Mouse (Mus musculus): ENCODE data around the gene Fat4. TPM values are rescaled to one million over a fixed set of nuclear protein-coding genes. Genes with fewer than 3 reads are reported as not detected.
A peak's percentile ranks its signal among the peaks of the same experiment; 100 is the strongest.

Gene Fat4
- 10 to 100 TPM; 17.1 to 20.0 TPM for total RNA-seq (2021)

- intact Hi-C loops (cut with DNase I), result loop anchor here (5.0 to 10.0 kb wide), 7 partner anchors 35 to 1238 kb away; no protein-coding TSS in a partner anchor
- DNase-seq, result peak in 1 of 2 experiments; percentile 16
Measured at GRCm38 (mm10) chr3:38886890-38887355, at the start of gene Fat4. Gene Fat4, plus strand, starts transcription at chr3:38886940.

- intact Hi-C loops (cut with DNase I), result no loop called here
- DNase-seq, result no peak
Measured at GRCm38 (mm10) chr3:38839438-38839837, 47.3 kb upstream of the Fat4 start.

GRCm38 (mm10) chr3:38843000-38843538, 43.7 kb upstream of the Fat4 start:
- intact Hi-C loops (cut with DNase I), result no loop called here

GRCm38 (mm10) chr3:38846602-38847382, 39.9 kb upstream of the Fat4 start:
- intact Hi-C loops (cut with DNase I), result no loop called here

More at GRCm38 (mm10) chr3:38843000-38843538, 43.7 kb upstream of the Fat4 start:
- no peak for DNase-seq

GRCm38 (mm10) chr3:38849077-38849476, 37.7 kb upstream of the Fat4 start:
- intact Hi-C loops (cut with DNase I), result loop anchor here (1.0 kb wide), 2 partner anchors 594 to 622 kb away; no protein-coding TSS in a partner anchor
- DNase-seq, result no peak

More at GRCm38 (mm10) chr3:38846602-38847382, 39.9 kb upstream of the Fat4 start:
- DNase-seq, result no peak

GRCm38 (mm10) chr3:38849536-38849935, 37.2 kb upstream of the Fat4 start:
- intact Hi-C loops (cut with DNase I), result loop anchor here (1.0 kb wide), 2 partner anchors 594 to 622 kb away; no protein-coding TSS in a partner anchor
- peak; percentile 67 to 80 for DNase-seq

- no peak for DNase-seq
- intact Hi-C loops (cut with DNase I), result loop anchor here (5.0 to 10.0 kb wide), 2 partner anchors 806 to 1389 kb away; no protein-coding TSS in a partner anchor
Measured at GRCm38 (mm10) chr3:38853650-38854049, 33.1 kb upstream of the Fat4 start.

GRCm38 (mm10) chr3:38860683-38861082, 26.1 kb upstream of the Fat4 start:
- intact Hi-C loops (cut with DNase I), result no loop called here
- no peak for DNase-seq

- no peak for DNase-seq
- intact Hi-C loops (cut with DNase I), result no loop called here
Measured at GRCm38 (mm10) chr3:38871291-38871690, 15.4 kb upstream of the Fat4 start.

GRCm38 (mm10) chr3:38875872-38876271, 10.9 kb upstream of the Fat4 start:
- intact Hi-C loops (cut with DNase I), result no loop called here

GRCm38 (mm10) chr3:38876706-38877105, 10.0 kb upstream of the Fat4 start:
- intact Hi-C loops (cut with DNase I), result no loop called here
- DNase-seq, result no peak

More at GRCm38 (mm10) chr3:38875872-38876271, 10.9 kb upstream of the Fat4 start:
- no peak for DNase-seq

- intact Hi-C loops (cut with DNase I), result loop anchor here (2.0 to 10.0 kb wide), 5 partner anchors 395 to 1562 kb away; no protein-coding TSS in a partner anchor
- DNase-seq, result peak; percentile 70 to 72
Measured at GRCm38 (mm10) chr3:38882778-38883177, 4.0 kb upstream of the Fat4 start.

GRCm38 (mm10) chr3:38883676-38884075, 3.1 kb upstream of the Fat4 start:
- no peak for DNase-seq
- intact Hi-C loops (cut with DNase I), result loop anchor here (1.0 to 10.0 kb wide), 9 partner anchors 337 to 1561 kb away; no protein-coding TSS in a partner anchor

GRCm38 (mm10) chr3:38884276-38884675, 2.5 kb upstream of the Fat4 start:
- peak; percentile 88 to 93 for DNase-seq
- intact Hi-C loops (cut with DNase I), result loop anchor here (1.0 to 10.0 kb wide), 8 partner anchors 336 to 1507 kb away; no protein-coding TSS in a partner anchor

GRCm38 (mm10) chr3:38884919-38885418, 1.8 kb upstream of the Fat4 start:
- no peak for DNase-seq

GRCm38 (mm10) chr3:38885481-38886001, 1.2 kb upstream of the Fat4 start:
- DNase-seq, result peak; percentile 90 to 93
- intact Hi-C loops (cut with DNase I), result loop anchor here (2.0 to 10.0 kb wide), 9 partner anchors 37 to 1505 kb away; no protein-coding TSS in a partner anchor

More at GRCm38 (mm10) chr3:38884919-38885418, 1.8 kb upstream of the Fat4 start:
- intact Hi-C loops (cut with DNase I), result loop anchor here (1.0 to 10.0 kb wide), 12 partner anchors 37 to 1506 kb away; no protein-coding TSS in a partner anchor

- DNase-seq, result peak; percentile 54 to 63
- intact Hi-C loops (cut with DNase I), result loop anchor here (5.0 to 10.0 kb wide), 7 partner anchors 36 to 1239 kb away; no protein-coding TSS in a partner anchor
Measured at GRCm38 (mm10) chr3:38886061-38886821, 499 bp upstream of the Fat4 start.

GRCm38 (mm10) chr3:38887381-38887991, 746 bp downstream of the Fat4 start:
- intact Hi-C loops (cut with DNase I), result loop anchor here (5.0 to 10.0 kb wide), 7 partner anchors 35 to 1237 kb away; no protein-coding TSS in a partner anchor
- peak; percentile 66 to 74 for DNase-seq

- DNase-seq, result peak; percentile 66 to 78
- intact Hi-C loops (cut with DNase I), result loop anchor here (5.0 to 10.0 kb wide), 7 partner anchors 34 to 1237 kb away; no protein-coding TSS in a partner anchor
Measured at GRCm38 (mm10) chr3:38888111-38888510, 1.4 kb downstream of the Fat4 start.

Measured in heart, postnatal 10 days (tissue).